Mouse (Mus musculus): ENCODE results near the gene Cebpz. TPM values are rescaled to one million over a fixed set of nuclear protein-coding genes. Genes with fewer than 3 reads are reported as not detected.

The Cebpz gene
- polyA plus RNA-seq, 1 experiment from 2014 or later = 22.5 TPM

- Histone ChIP-seq H3K4me2 (ENCODE audit: low read depth, low read length) (no peak overlapping the region), H3K36me3 (ENCODE audit: control insufficient read depth, insufficient read depth) (no peaks in the 10 kb centered on the region), H3K9me3 (replicated peaks; ENCODE audit: control insufficient read depth, low read length) (no peaks in the 10 kb centered on the region), H3K9ac (ENCODE audit: low read depth, low read length) (no peak overlapping the region), H3K27ac (ENCODE audit: low read length) (no peak overlapping the region), H3K4me3 (ENCODE audit: low read depth, low read length) (no peak overlapping the region), H3K4me1 (ENCODE audit: control insufficient read depth, low read depth, low read length) (no peaks in the 10 kb centered on the region), H3K27me3 (ENCODE audit: control insufficient read depth, insufficient read depth, low read depth, low read length) (no peaks in the 10 kb centered on the region)
- WGBS (ENCODE audit: insufficient replicate concordance) = 49% methylated on average over 3 of the region's 3 CpGs
- ATAC-seq (ENCODE audit: low read depth) = no peak
Measured at GRCm38 (mm10) chr17:78889184-78889583, 47.7 kb downstream of the Cebpz start.

- no peak overlapping the region for H3K27ac ChIP-seq (ENCODE audit: low read length)
- ATAC-seq (ENCODE audit: low read depth) = no peak
- H3K27me3 ChIP-seq (ENCODE audit: control insufficient read depth, insufficient read depth, low read depth, low read length) = no peaks in the 10 kb centered on the region
- H3K9me3 ChIP-seq (replicated peaks; ENCODE audit: control insufficient read depth, low read length) = no peaks in the 10 kb centered on the region
- WGBS (ENCODE audit: insufficient replicate concordance) = 69% methylated on average over 4 of the region's 4 CpGs
- H3K9ac ChIP-seq (ENCODE audit: low read depth, low read length) = no peak overlapping the region
- H3K4me1 ChIP-seq (ENCODE audit: control insufficient read depth, low read depth, low read length) = no peaks in the 10 kb centered on the region
- no peak overlapping the region for H3K4me3 ChIP-seq (ENCODE audit: low read depth, low read length)
- H3K4me2 ChIP-seq (ENCODE audit: low read depth, low read length) = no peak overlapping the region
- no peaks in the 10 kb centered on the region for H3K36me3 ChIP-seq (ENCODE audit: control insufficient read depth, insufficient read depth)
Measured at GRCm38 (mm10) chr17:78888554-78888953, 48.3 kb downstream of the Cebpz start.

GRCm38 (mm10) chr17:78885286-78886065 is 51.4 kb downstream of the Cebpz start:
- no peak for ATAC-seq (ENCODE audit: low read depth)
- no peak overlapping the region for H3K4me2 ChIP-seq (ENCODE audit: low read depth, low read length)
- H3K27me3 ChIP-seq (ENCODE audit: control insufficient read depth, insufficient read depth, low read depth, low read length) = no peaks in the 10 kb centered on the region
- H3K9ac ChIP-seq (ENCODE audit: low read depth, low read length) = no peak overlapping the region
- no peaks in the 10 kb centered on the region for H3K9me3 ChIP-seq (replicated peaks; ENCODE audit: control insufficient read depth, low read length)
- peaks cover 14% of the 10 kb centered on the region for H3K4me1 ChIP-seq (ENCODE audit: control insufficient read depth, low read depth, low read length)
- no peaks in the 10 kb centered on the region for H3K36me3 ChIP-seq (ENCODE audit: control insufficient read depth, insufficient read depth)
- H3K27ac ChIP-seq (ENCODE audit: low read length) = no peak overlapping the region
- no peak overlapping the region for H3K4me3 ChIP-seq (ENCODE audit: low read depth, low read length)
- WGBS (ENCODE audit: insufficient replicate concordance) = 68% methylated on average over 5 of the region's 5 CpGs

GRCm38 (mm10) chr17:78883291-78883690 is 53.6 kb downstream of the Cebpz start:
- Histone ChIP-seq H3K4me3 (ENCODE audit: low read depth, low read length) (no peak overlapping the region), H3K4me2 (ENCODE audit: low read depth, low read length) (no peak overlapping the region), H3K4me1 (ENCODE audit: control insufficient read depth, low read depth, low read length) (peaks cover 14% of the 10 kb centered on the region), H3K9me3 (replicated peaks; ENCODE audit: control insufficient read depth, low read length) (no peaks in the 10 kb centered on the region), H3K9ac (ENCODE audit: low read depth, low read length) (no peak overlapping the region), H3K36me3 (ENCODE audit: control insufficient read depth, insufficient read depth) (peaks cover 2% of the 10 kb centered on the region; the same call in 1 of the 2 replicates), H3K27ac (ENCODE audit: low read length) (no peak overlapping the region), H3K27me3 (ENCODE audit: control insufficient read depth, insufficient read depth, low read depth, low read length) (no peaks in the 10 kb centered on the region)
- 83% methylated on average over 4 of the region's 4 CpGs for WGBS (ENCODE audit: insufficient replicate concordance)
- no peak for ATAC-seq (ENCODE audit: low read depth)

GRCm38 (mm10) chr17:78882401-78883112 is 54.3 kb downstream of the Cebpz start, which contains the start of gene Eif2ak2:
Eif2ak2 (minus strand) TSS chr17:78882573.
- Histone ChIP-seq H3K9me3 (replicated peaks; ENCODE audit: control insufficient read depth, low read length) (no peaks in the 10 kb centered on the region), H3K4me2 (ENCODE audit: low read depth, low read length) (peak within 1 kb of the TSS; percentile 76), H3K9ac (ENCODE audit: low read depth, low read length) (peak within 1 kb of the TSS; percentile 81), H3K36me3 (ENCODE audit: control insufficient read depth, insufficient read depth) (peaks cover 4% of the 10 kb centered on the region; the same call in 1 of the 2 replicates), H3K4me1 (ENCODE audit: control insufficient read depth, low read depth, low read length) (peaks cover 14% of the 10 kb centered on the region), H3K27me3 (ENCODE audit: control insufficient read depth, insufficient read depth, low read depth, low read length) (no peaks in the 10 kb centered on the region), H3K27ac (ENCODE audit: low read length) (peak within 1 kb of the TSS; percentile 74), H3K4me3 (ENCODE audit: low read depth, low read length) (peak within 1 kb of the TSS; percentile 85)
- peak; percentile 100 for ATAC-seq (ENCODE audit: low read depth)
- WGBS (ENCODE audit: insufficient replicate concordance) = under 1% methylated on average over 28 of the region's 28 CpGs

GRCm38 (mm10) chr17:78881878-78882304 is 55.0 kb downstream of the Cebpz start:
- peaks cover 14% of the 10 kb centered on the region for H3K4me1 ChIP-seq (ENCODE audit: control insufficient read depth, low read depth, low read length)
- WGBS (ENCODE audit: insufficient replicate concordance) = 4% methylated on average over 5 of the region's 7 CpGs
- ATAC-seq (ENCODE audit: low read depth) = peak; percentile 37
- peak overlapping the region; percentile 74 for H3K27ac ChIP-seq (ENCODE audit: low read length)
- H3K9me3 ChIP-seq (replicated peaks; ENCODE audit: control insufficient read depth, low read length) = no peaks in the 10 kb centered on the region
- H3K27me3 ChIP-seq (ENCODE audit: control insufficient read depth, insufficient read depth, low read depth, low read length) = no peaks in the 10 kb centered on the region
- H3K9ac ChIP-seq (ENCODE audit: low read depth, low read length) = peak overlapping the region; percentile 81
- peak overlapping the region; percentile 85 for H3K4me3 ChIP-seq (ENCODE audit: low read depth, low read length)
- H3K36me3 ChIP-seq (ENCODE audit: control insufficient read depth, insufficient read depth) = peaks cover 4% of the 10 kb centered on the region; the same call in 1 of the 2 replicates
- H3K4me2 ChIP-seq (ENCODE audit: low read depth, low read length) = peak overlapping the region; percentile 76

GRCm38 (mm10) chr17:78873886-78874285 is 63.0 kb downstream of the Cebpz start:
- ATAC-seq (ENCODE audit: low read depth) = no peak
- Histone ChIP-seq H3K4me3 (ENCODE audit: low read depth, low read length) (no peak overlapping the region), H3K9ac (ENCODE audit: low read depth, low read length) (no peak overlapping the region), H3K36me3 (ENCODE audit: control insufficient read depth, insufficient read depth) (peaks cover 20% of the 10 kb centered on the region), H3K4me1 (ENCODE audit: control insufficient read depth, low read depth, low read length) (no peaks in the 10 kb centered on the region), H3K27ac (ENCODE audit: low read length) (no peak overlapping the region), H3K4me2 (ENCODE audit: low read depth, low read length) (no peak overlapping the region), H3K9me3 (replicated peaks; ENCODE audit: control insufficient read depth, low read length) (no peaks in the 10 kb centered on the region), H3K27me3 (ENCODE audit: control insufficient read depth, insufficient read depth, low read depth, low read length) (no peaks in the 10 kb centered on the region)
- 76% methylated on average over 6 of the region's 6 CpGs for WGBS (ENCODE audit: insufficient replicate concordance)

Measured in liver, embryonic 16.5 days (tissue).